Mouse (Mus musculus): Measurements from ENCODE around the gene Myo1g.

DNA sequence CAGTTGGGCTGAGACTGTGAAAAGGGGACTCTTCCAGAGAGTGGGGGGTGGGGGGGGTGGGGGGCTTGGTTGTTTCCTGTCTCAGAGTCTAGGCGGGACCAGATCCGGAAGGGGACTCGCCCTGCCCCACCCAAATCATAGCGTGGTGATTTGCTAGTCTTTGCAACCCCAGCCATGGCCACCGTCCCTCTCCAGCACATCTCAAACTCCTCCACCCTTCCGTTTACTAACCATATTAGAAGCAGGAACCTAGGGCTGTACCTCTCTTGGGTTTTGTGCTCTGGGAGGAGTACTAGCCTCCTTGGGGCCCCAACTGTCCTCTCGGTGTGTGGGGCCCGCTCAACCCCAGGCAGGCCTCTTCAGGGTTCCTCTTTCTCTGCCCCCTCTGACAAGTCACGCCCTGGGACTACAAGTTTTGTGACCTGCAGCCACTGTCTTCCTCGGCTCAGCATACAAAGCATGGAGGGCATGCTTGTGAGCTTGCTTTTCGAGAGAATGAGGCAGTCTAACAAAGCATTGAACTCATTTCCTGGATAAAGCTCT is 1.2 kb downstream of the Myo1g start:
- no peak for TF ChIP-seq CTCF (IDR thresholded peaks at IDR 0.05; ENCODE audit: low read depth)
- no peak for TF ChIP-seq EP300 (optimal IDR thresholded peaks at IDR 0.05)

Measured in stomach, postnatal 0 days (tissue).